Mouse (Mus musculus) cerebellum, postnatal 14 days (tissue): ENCODE measurements around the gene Med12l.

Experiments used
- DNase-seq, 2 experiments: peaks; one replicate each; pipeline ENCODE4 v3.0.0; 2021; ENCODE audit warnings: mixed read lengths in 2 of 2

Gene Med12l

DNA sequence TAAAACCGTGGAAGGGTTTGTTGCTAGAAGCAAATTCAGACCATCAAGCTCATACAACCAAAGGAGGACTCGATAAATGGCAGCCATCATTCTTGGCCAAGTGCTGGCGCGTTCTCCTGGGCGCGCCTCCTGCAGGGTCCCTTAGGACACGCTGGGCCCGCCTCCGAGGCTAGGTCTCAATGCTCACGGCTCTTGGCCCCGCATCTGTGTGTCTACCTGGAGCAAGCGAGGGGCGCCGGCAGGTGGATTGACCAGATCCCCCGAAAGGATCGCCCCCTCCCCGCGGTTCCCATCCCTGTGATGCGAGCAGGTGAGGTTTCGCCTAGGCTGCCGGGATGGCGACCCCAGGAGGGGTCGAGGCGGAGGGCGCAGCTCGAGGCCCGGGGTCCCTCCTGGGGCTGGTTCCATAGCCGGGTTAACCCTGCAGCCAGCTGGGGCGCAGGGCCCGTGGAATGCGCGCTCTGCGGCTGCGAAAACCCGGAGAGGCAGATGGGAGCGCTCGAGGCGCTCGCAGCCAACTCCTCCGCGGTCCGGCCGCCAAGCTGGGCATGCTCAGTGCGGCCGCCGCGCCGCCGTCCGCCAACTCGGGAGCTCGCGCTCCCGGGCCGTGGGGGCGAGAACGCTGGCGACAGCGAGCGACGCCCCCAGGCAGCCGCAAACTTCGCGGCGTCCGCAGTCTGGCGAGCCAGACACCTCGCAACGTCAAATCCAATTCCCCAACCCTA lies at the start of gene Med12l:
Med12l (plus strand) TSS at position 555 of the 725 bp plus-strand sequence.
- peak; percentile 87 to 91 for DNase-seq

- DNase-seq, result no peak
Measured at GRCm38 (mm10) chr3:58961166-58961565, 44.5 kb upstream of the Med12l start.

DNA sequence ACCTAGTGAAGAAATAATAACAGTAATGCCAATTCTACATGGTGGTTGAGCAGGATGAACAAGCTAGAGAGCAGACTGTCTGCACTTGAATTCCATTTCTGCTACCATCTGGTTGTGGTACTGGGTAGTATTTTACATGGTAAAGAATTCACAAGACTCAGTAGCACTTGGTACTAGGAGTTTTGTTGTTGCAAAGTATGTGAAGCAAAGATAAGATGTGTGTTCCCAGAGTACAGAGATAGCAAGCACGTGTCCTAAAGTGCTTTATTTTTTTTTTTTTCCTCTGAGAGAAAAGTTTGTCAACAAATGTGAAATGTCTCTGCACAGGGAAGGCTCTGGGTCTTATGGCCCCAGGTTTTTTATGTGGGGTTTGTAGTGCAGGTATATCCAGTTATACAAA lies 28.2 kb upstream of the Med12l start:
- no peak for DNase-seq

GRCm38 (mm10) chr3:58977906-58978622 lies 27.6 kb upstream of the Med12l start:
- no peak for DNase-seq

- no peak for DNase-seq
Measured at GRCm38 (mm10) chr3:58980579-58980978, 25.0 kb upstream of the Med12l start.

DNA sequence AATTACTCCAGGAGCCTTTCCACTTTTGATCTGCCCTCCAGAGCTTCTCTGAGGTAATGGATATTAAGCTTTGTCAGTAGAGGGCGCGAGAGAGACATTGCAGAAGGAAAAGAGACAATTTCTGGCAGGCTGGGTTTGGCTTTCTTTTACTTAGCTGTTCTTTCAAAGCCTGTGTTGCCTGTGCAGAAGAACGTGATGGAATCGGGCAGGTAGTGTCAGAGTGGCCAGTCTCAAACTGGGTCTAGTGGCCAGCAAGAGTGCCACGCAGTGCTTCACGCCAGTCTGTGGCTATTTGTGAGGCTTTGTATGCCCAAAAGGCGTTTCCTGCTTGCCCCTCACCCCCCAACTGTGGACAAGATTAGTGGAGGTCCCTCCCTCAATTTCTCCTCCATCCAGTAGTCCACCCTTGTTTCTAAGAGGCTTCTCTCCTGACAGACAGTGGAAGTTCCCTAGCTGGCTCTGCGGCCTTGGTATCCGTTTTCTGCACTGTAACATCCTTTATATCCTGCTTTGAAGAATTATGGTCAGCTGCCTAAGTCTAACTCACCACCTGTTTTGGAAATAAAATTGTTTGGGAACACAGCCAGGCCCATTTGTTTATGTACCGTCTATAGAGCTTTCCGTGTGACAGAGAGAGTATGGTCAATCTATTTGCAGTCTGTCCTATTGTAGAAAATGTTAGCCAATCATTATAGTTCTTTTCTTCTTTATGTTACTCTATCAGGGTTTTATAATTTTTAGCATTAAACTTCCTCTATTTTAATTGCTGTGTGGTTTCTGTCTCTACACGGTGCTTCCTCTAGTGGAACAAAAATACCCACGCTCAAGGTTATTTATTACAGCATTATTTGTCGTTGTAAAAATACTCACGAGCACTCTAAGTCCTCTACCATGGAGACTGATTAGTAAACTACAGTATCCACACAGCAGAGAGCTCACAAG lies 22.5 kb upstream of the Med12l start:
- DNase-seq, result peak; percentile 90

DNA sequence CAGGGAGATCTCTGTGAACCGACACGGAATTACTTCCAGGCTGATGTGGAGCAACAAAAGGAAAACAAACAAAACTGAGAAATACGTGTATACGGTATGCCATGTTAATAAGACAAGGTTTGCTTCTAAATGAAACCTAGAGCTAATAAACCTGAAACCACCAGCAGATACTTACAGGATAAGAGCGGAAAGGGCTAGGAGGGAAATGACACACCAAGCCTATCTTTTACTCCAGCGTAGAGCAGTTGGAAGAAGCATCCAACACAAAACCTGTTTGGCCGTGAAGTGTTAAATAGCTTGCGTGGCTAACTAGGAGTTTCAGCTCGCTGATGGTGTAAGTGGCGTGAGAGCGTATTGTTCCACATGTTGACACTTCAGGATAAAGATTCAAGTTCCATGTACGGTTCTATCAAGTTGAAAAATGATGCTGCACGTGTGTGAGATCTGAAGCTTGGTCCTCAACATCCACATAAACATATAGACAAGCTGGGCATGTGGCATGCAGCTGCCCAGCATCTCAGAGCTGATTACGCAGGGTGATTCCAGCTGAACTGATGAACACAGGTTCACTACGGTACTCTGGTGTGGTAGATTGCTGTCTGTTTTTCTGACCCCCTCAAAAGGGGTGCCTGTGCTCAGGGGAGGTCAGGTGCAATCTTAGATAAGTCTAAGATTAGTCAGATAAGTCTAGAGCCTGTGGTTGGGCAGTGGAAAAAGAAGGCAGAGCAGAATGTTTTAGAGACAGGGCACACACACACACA lies 21.6 kb upstream of the Med12l start:
- no peak for DNase-seq

DNA sequence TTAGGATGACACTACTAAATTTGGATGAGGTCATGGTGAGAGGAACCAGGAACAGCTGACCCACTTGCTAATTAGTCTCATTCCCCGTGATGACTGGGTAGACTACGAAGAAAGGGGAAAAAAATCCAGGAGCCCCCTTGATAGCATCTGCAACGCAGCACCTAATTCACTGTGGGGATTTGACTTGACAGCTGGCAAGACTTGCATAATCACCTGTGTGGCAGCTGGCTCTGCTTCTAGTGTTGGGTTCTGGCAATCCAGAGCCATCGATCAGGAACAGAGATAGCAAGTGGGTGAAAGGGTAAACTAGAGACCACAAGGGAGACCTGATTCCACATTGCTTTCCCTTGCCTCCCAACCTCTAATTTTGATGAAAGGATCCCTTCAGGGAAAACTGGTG lies 19.8 kb upstream of the Med12l start:
- DNase-seq, result no peak

DNA sequence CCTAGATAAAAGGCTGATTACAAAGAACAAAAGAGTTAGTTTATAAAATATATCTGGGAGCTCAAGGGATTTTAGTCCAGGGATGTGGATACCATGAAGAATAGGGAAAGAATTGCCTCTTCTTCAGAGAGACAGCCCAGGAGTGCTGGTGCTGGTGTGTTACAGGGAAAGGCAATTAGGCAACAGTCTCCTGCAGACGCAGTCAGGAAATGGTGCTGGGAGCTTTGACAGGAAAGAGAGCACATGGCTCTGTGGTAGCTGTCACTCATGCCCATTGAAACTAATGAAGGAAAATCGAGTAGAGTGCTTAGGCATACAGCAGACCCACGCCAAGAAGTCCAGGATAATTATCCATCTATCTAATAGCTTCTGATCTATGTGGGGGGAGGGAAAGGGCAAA lies 16.3 kb upstream of the Med12l start:
- DNase-seq, result no peak

- DNase-seq, result no peak
Measured at GRCm38 (mm10) chr3:58990556-58990955, 15.1 kb upstream of the Med12l start.

DNA sequence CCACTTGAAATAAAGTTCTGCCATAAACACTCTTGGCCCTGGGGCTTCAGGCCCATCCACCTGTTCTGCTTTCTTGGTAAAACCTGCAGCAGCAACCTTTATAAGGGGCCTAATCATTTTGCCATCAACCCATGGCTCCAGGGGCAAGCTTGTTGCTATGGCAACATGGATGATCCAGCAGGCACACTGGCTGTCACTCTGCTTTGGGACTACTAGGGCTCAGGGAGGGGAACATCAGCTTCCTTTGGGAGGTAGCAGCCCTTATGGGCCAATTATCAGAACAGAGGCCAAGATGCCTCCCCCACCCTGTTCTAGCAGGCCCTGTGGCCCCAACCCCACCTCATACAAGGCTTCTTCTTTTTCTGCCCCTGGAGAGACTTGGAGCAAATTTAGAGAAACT lies 13.5 kb upstream of the Med12l start:
- no peak for DNase-seq

DNA sequence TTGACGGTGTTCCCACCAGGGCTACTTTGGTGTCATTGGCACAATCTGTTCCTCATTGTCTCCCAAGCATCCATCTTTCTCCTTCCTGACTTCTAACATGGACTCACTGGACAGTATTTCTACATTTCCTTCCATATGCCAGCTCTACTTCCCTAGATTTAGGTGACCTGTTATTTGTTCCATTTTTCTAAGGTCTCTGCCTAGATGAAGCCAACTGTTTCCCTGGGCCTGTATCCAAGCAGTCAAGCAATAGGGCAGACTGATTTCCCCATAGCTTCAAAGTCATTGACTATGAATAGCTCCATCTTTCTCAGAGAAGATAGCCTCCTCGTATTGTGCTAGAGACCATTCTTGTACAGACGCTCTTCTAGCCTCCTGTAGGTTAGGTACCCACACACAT lies 12.0 kb upstream of the Med12l start:
- no peak for DNase-seq

- DNase-seq, result no peak
Measured at GRCm38 (mm10) chr3:59003756-59004155, 1.9 kb upstream of the Med12l start.

DNA sequence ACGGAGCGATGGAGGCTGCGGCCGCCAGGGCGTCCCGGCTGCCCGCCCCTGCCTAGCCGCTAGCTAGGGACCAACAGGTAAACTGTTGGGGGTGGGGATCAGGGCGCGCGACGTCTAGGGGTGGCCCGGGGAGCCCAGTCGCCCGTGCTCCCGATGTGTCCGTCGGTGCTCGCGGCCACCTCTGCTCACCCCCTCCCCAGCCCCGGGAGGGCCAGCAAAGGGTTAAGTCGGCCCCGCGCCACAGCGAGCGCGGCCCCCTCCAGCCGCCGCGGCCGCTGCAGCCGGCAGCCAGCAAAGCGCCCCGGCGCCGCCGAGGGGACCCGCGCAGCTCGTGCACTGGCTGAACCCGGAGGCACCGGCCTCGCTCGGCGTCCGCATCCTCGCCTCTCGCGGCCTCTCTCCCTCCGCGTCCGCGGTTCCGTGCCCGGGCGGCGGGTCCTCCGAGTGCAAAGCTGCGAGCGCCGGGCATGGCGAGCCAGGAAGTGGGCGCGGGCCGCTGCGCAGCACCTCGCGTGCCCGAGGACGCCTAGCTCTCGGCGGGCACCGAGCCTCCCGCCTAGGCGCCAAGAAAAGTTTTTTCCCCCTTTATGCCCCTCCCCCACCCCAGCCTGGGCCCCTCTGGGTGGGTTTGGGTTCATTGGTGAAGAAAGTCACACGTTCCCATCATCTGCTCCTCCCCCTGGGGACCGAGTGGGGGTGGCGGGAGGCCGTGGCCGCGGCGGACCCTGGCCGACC lies 538 bp downstream of the Med12l start:
- DNase-seq, result peak in 1 of 2 experiments; percentile 79

- peak; percentile 79 to 83 for DNase-seq
Measured at GRCm38 (mm10) chr3:59006731-59007441, 1.3 kb downstream of the Med12l start.

DNA sequence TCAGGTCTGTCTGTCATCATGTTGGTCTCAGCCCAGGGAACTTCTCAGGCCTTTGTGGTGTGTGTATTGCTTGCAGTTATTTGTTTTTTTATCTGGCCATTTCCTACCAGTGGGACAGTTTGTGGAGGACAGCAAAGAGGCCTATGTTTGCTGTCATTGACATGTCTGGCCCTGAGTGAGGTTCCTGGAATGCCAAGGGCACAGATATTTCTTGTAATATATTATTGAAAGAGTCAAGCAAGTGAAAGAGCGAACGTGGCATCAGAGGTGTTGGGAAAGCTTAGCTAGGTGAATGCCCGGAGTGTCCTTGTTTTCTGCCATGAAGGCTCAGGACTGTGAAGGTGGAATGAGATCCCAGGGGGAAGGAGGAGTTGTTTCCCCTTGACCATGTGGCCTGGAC lies 4.7 kb downstream of the Med12l start:
- no peak for DNase-seq

DNA sequence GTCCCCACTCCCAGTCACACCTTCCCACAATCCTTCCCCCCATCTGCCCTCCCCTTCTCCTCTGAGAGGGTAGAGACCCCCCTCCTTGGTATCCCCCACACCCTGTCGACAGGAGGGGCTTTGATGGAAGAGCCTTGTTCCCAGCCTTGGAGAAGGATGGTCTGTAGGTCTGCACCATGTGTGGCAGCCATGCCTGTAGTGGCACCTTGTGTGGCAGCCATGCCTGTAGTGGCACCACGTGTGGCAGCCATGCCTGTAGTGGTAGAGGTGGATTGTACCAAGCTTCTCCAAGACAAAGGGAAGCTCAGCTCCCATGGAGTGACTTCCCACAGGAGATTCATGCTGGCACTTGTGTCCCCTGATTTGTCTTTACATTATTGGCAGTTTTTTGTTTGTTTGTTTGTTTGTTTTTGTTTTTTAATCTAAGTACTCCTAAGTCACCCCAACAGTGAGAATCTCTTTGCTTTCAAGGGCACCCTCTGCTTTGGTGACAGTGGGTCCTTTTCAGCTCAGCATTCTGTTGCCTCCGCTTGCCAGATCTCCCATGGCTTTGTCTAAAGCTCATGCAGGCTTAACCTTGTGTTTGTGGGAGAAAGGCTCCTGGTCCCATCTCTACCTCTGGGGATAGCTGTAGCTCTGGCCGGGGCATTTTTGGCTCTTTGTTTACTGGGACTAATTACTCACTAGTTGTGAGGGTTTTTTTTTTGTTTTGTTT lies 10.2 kb downstream of the Med12l start:
- peak; percentile 53 to 57 for DNase-seq

DNA sequence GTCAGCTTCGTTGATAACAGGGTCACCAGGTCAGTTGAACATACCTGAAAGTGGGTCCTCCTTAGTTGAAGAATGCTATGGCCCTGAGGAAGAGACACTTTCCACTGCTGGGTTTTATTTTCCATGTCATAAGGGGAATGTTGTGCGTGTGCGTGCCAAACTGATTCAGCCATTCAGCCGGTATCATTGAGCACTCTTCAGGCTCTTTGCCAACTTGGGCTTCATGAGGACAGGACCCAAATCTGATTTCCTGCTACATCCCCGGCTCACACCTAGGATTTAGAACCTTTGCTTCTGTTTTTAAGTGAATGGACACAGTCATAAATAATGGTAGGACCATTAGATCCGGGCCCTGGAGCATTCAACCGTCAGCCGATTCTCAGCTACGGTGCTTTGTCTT lies 10.9 kb downstream of the Med12l start:
- DNase-seq, result peak; percentile 50 to 53

GRCm38 (mm10) chr3:59021236-59021635 lies 15.6 kb downstream of the Med12l start:
- peak; percentile 65 to 69 for DNase-seq

DNA sequence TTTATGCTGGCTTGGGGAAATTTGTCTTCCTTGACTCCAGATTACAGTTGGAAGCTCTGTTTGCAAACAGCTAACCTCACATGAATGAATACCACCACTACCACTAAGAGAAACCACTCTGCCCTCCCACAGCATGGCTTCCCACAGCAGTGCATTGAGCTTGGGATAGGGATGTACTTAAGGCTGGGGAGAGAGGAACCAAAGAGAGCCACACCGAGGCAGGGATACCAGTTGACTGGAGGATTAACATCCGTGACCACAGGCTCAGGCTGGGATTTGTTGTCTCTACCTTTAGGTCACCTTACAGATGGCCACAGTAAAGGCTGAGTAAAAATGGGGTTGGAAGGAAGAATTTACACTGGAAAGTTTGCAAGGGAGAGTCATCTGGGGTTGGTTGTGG lies 16.6 kb downstream of the Med12l start:
- no peak for DNase-seq
